Mouse (Mus musculus): ENCODE results near the gene Pxn.
"Not testable (repeated sequence)": the region's sequence is repeated elsewhere in the genome, so short reads cannot be mapped to it uniquely, and the experiment has no call there.

The Pxn gene

GRCm38 (mm10) chr5:115509321-115509761, 2.9 kb downstream of the Pxn start:
- peak; percentile 65 to 82 for DNase-seq

- DNase-seq, result peak in 1 of 2 experiments; percentile 51
Observed at GRCm38 (mm10) chr5:115509790-115510689, 3.6 kb downstream of the Pxn start.

DNA sequence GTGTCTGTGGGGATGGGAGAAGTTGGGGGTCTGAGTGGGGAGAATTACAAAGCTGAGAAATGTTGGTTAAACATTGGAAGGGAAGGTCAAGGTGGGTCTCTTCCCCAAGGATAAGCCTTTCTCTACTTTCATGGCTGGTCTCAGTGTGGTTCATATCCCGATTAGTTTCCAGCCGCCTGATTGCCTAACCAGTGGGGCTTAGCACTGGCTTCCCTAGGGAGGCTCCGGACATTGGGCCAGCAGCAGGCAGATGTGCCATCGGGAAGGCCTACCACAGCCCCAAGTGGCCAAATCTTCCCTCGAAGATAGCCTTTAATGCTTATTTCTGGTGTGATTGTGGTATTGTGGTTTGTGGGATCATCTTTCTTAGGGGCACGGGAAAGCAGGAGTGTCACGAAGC, 5.9 kb downstream of the Pxn start:
- no peak for DNase-seq

- DNase-seq, result no peak
Observed at GRCm38 (mm10) chr5:115513246-115513645, 6.8 kb downstream of the Pxn start.

DNA sequence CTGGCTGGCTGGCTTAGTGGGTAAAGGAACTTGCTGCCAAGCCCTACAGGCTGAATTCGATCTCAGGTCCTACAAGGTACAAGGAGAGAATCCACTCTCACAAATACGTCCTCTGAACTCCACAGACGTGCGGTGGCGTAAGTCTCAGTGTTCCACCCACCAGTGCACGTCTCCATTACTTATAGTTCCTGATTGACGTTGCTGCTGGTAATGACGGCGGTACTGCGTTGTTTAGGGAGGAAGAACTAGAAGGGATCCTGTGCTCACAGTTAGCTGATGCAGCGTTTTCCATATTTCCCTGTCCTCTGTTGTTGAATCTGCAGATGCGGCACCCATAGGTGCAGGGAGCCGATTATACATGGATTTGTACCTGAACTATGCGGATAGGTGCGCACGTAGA, 7.2 kb downstream of the Pxn start:
- DNase-seq, result no peak

DNA sequence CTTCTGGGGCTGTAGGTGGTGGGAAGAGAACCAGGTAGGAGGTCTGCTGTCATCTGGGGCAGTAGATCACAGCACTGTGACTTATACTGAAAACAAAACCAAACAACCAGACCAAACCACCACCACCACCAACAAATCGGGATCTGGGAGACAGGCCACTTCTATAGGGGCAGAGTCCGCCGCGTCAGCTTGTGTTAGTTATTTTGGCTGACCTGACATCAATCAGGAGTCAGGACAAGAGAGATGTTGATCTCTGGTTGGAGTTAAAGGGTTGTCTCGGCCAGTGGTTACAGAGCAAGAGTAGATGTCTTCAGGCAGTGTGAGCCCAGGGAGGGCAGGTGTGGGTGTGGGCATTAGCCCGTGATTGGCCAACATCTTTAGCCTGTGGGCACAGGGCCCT, 7.9 kb downstream of the Pxn start:
- no peak for DNase-seq

- peak; percentile 67 to 89 for DNase-seq
Observed at GRCm38 (mm10) chr5:115514896-115515587, 8.6 kb downstream of the Pxn start.

GRCm38 (mm10) chr5:115516081-115516907, 9.8 kb downstream of the Pxn start:
- DNase-seq, result peak; percentile 59 to 84

DNA sequence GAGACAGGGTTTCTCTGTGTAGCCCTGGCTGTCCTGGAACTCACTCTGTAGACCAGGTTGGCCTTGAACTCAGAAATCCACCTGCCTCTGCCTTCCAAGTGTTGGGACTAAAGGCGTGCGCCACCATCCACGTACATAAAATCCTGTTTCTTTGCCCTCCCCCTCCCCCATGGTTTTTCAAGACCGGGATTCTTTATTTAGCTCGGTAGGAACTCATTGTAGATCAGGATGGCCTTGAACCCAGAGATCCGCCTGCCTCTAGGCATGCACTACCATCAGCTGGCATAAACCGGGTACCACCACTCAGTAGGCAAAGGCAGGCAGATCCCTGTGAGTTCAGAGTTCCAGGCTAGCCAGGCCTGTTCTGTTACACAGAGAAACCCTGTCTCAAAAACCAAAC, 10.4 kb downstream of the Pxn start:
- DNase-seq, result no peak

GRCm38 (mm10) chr5:115517501-115517900, 11.0 kb downstream of the Pxn start:
- peak in 1 of 2 experiments; percentile 62 for DNase-seq

DNA sequence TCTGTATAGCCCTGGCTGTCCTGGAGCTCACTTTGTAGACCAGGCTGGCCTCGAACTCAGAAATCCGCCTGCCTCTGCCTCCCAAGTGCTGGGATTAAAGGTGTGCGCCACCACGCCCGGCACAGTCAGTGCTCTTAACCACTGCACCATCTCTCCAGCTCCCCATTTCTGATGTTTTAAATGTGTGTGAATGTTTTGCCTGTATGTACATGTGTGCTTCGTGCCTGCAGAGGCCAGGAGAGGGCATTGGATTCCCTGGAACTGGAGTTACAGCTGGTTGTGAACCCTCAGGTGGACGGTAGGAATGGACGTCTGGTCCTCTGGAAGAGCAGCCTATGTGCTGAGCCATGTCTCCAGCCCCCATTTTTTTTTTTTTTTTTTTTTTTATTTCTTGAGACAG, 11.7 kb downstream of the Pxn start:
- not testable (repeated sequence) for DNase-seq

DNA sequence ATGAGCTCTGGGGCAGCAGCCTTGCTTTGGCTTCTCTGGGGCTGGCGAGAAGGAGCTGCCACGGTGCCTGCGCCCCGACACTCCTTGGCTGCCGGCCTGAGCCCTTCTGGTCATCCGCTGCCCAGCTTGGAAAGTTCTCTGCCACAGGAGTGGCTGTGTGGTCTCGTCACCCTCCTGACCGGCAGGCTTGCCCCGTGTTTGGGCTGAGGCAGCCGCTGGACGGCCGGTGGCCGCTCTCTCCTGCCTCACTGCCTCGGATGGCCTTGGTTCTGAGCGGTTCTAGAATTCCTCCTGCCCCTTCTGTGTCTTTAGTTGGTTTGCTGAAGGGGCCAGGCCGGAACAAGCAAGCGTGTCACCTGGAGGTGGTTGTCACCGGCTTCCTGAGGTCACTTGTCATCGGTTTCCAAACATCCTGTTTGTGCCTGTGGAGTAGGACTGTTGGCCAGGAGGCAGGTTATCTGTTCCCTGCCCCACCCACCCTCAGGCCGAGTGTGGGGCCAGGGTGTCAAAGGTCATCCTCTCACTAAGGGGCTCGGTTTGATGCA, 13.9 kb downstream of the Pxn start:
- DNase-seq, result peak; percentile 60 to 87

DNA sequence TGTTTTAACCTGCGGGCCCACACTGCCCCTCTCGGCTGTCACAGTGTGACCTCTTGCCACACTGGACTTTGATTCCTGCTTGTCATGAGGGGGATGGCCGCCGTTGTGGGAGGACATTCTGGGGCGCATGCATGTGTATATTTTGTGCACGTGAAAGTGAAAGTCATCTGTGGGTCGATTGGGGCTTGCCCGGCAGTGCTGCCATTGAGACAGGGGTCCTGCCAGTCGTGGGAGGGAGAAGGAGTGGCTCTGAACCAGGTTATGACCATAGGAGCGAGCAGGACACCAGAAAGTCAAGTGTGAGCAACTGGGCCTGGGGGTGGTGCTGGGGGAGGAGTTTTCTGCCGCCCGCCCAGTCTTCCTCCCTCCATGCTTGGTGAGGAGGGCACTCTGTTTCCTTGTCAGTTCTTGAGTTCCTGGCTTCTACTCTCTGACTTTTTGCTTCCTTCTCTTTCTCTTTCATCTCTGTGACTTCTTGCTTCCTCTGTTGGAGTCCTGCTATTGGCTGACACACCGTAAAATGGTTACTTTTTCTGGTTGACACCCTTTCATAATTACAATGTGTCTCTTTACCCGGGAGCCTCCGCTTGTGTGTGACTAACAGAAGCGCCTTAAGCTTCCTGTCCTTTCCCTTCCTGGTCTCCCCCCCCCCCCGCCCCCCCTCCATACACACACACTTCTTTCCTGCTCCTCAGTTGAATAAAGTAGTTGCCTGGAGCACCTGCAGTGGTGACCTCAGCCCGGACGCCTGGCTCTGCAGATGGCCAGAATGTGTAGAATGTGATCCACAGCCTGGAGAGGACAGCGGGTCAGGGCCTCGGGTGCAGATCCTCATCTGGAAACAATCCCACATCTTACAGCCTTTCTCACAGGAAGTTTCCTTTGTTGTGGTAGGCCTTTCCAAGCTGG, 15.3 kb downstream of the Pxn start:
- DNase-seq, result peak; percentile 74 to 88

- DNase-seq, result peak in 1 of 2 experiments; percentile 34
Observed at GRCm38 (mm10) chr5:115522531-115522930, 16.1 kb downstream of the Pxn start.

GRCm38 (mm10) chr5:115522981-115523499, 16.6 kb downstream of the Pxn start:
- peak; percentile 60 to 85 for DNase-seq

DNA sequence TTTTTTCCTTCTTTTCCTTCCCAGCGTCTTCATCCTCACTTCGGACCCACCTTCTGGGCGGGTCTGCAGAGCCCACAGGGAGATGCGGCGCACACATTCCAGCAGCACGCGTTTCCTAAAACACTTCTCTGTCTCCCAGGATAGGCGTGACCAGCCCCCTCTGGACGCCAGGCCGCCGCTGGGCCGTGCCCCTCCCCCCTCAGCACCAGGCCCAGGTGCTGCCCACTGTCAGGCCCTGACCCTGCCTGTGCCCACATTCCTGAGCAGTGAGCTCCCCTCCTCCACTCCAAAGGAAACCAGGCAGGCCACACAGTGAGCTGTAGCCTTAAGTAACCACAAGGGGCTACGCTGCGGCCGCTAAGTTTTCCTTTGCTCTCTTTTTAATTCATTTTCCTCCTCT, 17.5 kb downstream of the Pxn start:
- DNase-seq, result peak; percentile 69 to 89

- peak in 1 of 2 experiments; percentile 24 for DNase-seq
Observed at GRCm38 (mm10) chr5:115524471-115524870, 18.0 kb downstream of the Pxn start.

DNA sequence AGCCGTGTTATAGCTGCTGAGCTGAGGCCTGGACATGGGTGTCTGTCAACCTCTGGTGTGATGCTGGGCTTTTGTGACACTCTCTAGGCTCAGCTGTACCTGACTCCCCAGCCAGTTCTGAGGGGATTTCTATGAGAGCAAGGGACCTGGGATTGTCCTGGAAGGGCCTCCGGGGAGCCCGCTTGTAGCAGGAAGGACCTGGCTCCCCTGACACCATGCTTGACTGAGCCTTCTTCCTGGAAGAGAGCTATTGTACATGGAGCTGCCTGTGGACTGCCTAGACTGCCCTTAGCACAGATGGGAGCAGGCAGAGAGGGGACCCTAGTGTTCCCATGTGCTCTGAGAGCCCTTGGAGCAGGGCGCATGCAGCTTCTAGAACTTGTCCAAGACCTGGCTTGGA, 18.9 kb downstream of the Pxn start:
- peak in 1 of 2 experiments; percentile 53 for DNase-seq

DNA sequence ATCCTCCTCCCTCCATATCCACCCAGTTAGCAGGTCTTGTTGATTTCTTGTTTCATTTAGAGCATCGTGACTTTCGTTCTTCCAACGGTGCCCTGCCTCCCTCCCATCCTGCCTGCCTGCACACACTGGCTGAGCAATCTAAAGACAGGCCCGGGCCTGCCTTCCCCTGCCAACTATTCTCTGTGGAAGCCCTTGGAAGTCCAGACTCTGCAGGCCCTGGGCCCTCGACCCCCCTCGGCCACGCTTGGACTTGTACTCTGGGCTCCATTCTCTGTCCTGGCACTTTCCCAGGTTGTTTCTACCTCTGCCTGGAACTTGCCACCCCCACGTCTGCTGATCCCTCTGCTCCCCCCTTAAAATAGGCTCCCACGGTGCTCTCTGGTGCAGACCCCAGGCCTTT, 19.5 kb downstream of the Pxn start:
- peak; percentile 51 to 76 for DNase-seq

DNA sequence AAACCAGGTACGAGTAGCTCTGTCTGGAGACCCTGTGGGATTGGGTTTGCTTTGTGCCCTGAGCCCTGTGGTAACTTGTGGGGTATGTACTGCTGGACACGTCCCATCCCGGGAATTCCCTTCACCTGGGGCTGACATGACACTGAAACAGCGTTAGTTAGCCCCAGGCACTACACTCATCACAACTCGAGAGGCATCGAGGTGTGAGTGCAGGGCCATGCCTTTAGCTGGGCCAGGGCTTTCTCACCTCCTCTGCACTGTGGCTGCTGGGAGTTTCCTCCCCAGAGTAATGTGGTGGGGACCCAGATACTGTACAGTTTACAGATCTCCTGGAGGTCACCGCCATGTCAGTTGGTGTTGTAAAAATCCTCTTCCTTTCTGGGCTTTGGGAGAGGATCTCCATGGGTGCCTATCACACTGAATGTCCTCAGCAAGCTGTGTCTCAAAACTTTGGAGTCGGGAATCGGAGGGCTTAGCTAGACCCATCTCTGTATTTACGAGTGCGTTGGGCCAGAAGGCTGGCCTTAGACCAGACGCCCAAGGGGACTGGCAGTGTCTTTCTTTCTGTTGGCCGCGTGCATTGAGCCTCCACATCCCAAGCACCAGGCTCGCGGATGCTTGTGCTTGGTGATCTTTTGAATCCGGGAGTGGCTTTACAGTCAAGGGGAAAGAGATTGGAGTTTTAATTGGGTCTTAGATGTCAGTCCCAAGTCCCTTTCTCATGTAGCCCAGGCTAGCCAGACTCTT, 20.2 kb downstream of the Pxn start:
- DNase-seq, result peak in 1 of 2 experiments; percentile 33
